Mouse (Mus musculus) heart, embryonic 14.5 days (tissue): ENCODE measurements around the gene Gm49711. TPM values are rescaled to one million over a fixed set of nuclear protein-coding genes. Genes with fewer than 3 reads are reported as not detected.

ENCODE experiments used
- ATAC-seq: fragments of 200-750 bp; cut with Nextera tagmentation; 2 replicates; pipeline ENCODE4 v1.8.0; 2017; ENCODE audit warnings: low read depth, moderate TSS enrichment; ENCODE audit not compliant: insufficient number of reproducible peaks, insufficient read depth, low FRiP score
- H3K27ac ChIP-seq, 2 experiments: fragments of 200-500 bp in 1 of 2; fragments of 300-500 bp in 1 of 2; sonication (generic) in 1 of 2; replicated peaks in 1 of 2; 2 replicates each; pipeline ENCODE4 v1.5.1; 2012 to 2014; ENCODE audit warnings: low read depth in 2 of 2, low read length in 2 of 2, control low read depth in 1 of 2, mild to moderate bottlenecking in 1 of 2, mixed read lengths in 1 of 2; ENCODE audit not compliant: control insufficient read depth in 1 of 2, insufficient read depth in 1 of 2
- H3K27me3 ChIP-seq: fragments of 300-500 bp; sonication (generic); 2 replicates; pipeline ENCODE4 v1.6.1; 2014; ENCODE audit warnings: mild to moderate bottlenecking, low read length, control low read depth; ENCODE audit not compliant: control insufficient read depth, insufficient read depth
- H3K36me3 ChIP-seq: fragments of 300-500 bp; sonication (generic); 2 replicates; pipeline ENCODE4 v1.6.1; 2014; ENCODE audit warnings: mild to moderate bottlenecking, control low read depth, low read length, mixed read lengths; ENCODE audit not compliant: control insufficient read depth, insufficient read depth
- H3K4me1 ChIP-seq, 2 experiments: fragments of 200-500 bp in 1 of 2; fragments of 300-500 bp in 1 of 2; sonication (generic) in 1 of 2; 2 replicates each; pipeline ENCODE4 v1.6.1; 2012 to 2014; ENCODE audit warnings: low read length in 2 of 2, control low read depth in 1 of 2, mixed read lengths in 1 of 2; ENCODE audit not compliant: control insufficient read depth in 2 of 2, insufficient read depth in 2 of 2
- H3K4me2 ChIP-seq: fragments of 300-500 bp; sonication (generic); 2 replicates; pipeline ENCODE4 v1.6.1; 2014; ENCODE audit warnings: mild to moderate bottlenecking, low read length
- H3K4me3 ChIP-seq, 2 experiments: fragments of 200-500 bp in 1 of 2; fragments of 300-500 bp in 1 of 2; sonication (generic) in 1 of 2; 2 replicates each; pipeline ENCODE4 v1.5.1; 2012 to 2014; ENCODE audit warnings: low read length in 2 of 2, mild to moderate bottlenecking in 2 of 2, control low read depth in 1 of 2, low read depth in 1 of 2, moderate library complexity in 1 of 2; ENCODE audit not compliant: control insufficient read depth in 1 of 2, insufficient read depth in 1 of 2
- H3K9ac ChIP-seq: fragments of 300-500 bp; sonication (generic); 2 replicates; pipeline ENCODE4 v1.6.1; 2014; ENCODE audit warnings: mild to moderate bottlenecking, low read length
- H3K9me3 ChIP-seq: fragments of 300-500 bp; sonication (generic); 2 replicates; pipeline ENCODE4 v1.6.1; 2016; ENCODE audit warnings: low read length, control low read depth; ENCODE audit not compliant: control insufficient read depth
- WGBS: fragments of 180-500 bp; shearing (Covaris S2); extraction: QIAGEN DNeasy Blood & Tissue Kit; methylation state at CpG from one replicate; pipeline ENCODE4 v1.1.7; 2014; 5-methylcytosine and 5-hydroxymethylcytosine counted together
- polyA plus RNA-seq: library from polyadenylated mRNA; unstranded; fragments of >200 nt; fragmentation: Nextera tagmentation; extraction: Ambion mirVana; gene quantifications from 2 replicates; pipeline ENCODE4 v1.2.1, GENCODE M21; 2014

The Gm49711 gene
- polyA plus RNA-seq, 1 experiment from 2014 or later: not detected

DNA sequence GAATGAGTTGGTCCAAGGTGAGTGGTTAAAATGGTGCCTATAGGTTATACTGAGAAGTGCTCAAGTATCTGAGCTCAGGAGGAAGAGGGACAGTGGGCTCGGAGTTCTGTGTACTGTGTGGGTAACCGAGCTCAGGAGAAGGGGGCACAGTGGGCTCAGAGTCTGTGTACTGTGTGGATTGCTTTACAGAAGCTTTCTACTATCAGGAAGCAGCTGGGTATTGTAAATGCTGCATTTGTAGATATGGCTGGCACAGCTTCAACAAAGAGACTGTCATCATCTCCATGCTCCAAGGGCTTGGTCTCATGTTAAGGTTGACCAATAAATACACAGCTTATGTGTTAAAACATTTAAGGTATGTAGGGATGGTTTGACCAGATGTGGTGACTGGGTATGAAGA, 6.7 kb downstream of the Gm49711 start:
- no peak overlapping the region for H3K27ac ChIP-seq
- WGBS: 79% methylated on average over 2 of the region's 2 CpGs
- H3K4me3 ChIP-seq: no peak overlapping the region
- H3K9ac ChIP-seq: no peak overlapping the region
- peaks cover 0 to 11% of the 10 kb centered on the region in 2 experiments; a peak in 2 of 4 replicates for H3K4me1 ChIP-seq
- H3K36me3 ChIP-seq: peaks cover 85% of the 10 kb centered on the region
- H3K4me2 ChIP-seq: no peak overlapping the region
- ATAC-seq: no peak
- no peaks in the 10 kb centered on the region for H3K9me3 ChIP-seq
- H3K27me3 ChIP-seq: no peaks in the 10 kb centered on the region

DNA sequence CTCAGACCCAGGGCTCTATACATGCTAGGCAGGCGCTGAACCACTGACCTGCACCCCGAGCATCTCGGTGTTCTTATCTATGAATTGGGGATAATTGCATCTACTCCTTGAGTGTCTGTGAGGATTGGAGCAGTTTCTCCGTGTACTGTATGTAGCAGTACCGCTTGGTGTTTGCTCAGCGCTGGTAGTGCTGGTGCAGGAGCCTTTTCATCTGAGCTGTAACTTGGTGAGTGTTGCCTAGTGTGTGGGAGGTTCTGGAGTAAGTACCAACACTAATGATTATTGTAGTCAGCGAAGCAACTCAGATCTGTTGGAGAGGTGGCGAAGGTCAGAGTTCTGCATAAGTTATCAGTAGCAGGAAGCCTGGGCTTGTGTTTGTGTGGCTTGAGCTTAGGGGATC, 12.2 kb downstream of the Gm49711 start:
- H3K9ac ChIP-seq: no peak overlapping the region
- WGBS: 80% methylated on average over 8 of the region's 8 CpGs
- no peak overlapping the region for H3K27ac ChIP-seq
- no peaks in the 10 kb centered on the region for H3K9me3 ChIP-seq
- no peaks in the 10 kb centered on the region for H3K27me3 ChIP-seq
- no peak overlapping the region for H3K4me2 ChIP-seq
- no peak for ATAC-seq
- H3K4me1 ChIP-seq: no peaks in the 10 kb centered on the region
- H3K36me3 ChIP-seq: peaks cover 68% of the 10 kb centered on the region
- H3K4me3 ChIP-seq: no peak overlapping the region

DNA sequence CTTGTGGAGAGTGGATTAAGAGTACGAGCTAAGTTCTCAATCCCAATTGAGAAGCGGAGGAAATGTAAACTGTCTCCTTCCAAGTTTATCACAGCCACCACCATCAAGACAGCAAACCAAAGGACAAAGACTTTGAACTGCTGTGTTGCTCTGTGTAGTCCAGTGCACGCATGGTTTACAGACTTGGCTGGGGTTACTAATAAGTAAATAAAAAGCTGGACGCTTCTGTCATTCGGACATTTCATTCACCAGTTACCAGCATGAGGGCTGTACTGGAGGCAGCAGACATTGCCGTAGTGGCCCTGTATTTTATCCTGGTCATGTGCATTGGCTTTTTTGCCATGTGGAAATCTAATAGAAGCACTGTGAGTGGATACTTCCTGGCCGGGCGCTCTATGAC, 18.7 kb downstream of the Gm49711 start:
- H3K4me1 ChIP-seq: no peaks in the 10 kb centered on the region
- peaks cover 41% of the 10 kb centered on the region for H3K36me3 ChIP-seq
- no peak overlapping the region for H3K4me3 ChIP-seq
- no peak overlapping the region for H3K9ac ChIP-seq
- 95% methylated on average over 8 of the region's 8 CpGs for WGBS
- no peak overlapping the region for H3K27ac ChIP-seq
- H3K27me3 ChIP-seq: no peaks in the 10 kb centered on the region
- no peak overlapping the region for H3K4me2 ChIP-seq
- no peaks in the 10 kb centered on the region for H3K9me3 ChIP-seq
- ATAC-seq: no peak

DNA sequence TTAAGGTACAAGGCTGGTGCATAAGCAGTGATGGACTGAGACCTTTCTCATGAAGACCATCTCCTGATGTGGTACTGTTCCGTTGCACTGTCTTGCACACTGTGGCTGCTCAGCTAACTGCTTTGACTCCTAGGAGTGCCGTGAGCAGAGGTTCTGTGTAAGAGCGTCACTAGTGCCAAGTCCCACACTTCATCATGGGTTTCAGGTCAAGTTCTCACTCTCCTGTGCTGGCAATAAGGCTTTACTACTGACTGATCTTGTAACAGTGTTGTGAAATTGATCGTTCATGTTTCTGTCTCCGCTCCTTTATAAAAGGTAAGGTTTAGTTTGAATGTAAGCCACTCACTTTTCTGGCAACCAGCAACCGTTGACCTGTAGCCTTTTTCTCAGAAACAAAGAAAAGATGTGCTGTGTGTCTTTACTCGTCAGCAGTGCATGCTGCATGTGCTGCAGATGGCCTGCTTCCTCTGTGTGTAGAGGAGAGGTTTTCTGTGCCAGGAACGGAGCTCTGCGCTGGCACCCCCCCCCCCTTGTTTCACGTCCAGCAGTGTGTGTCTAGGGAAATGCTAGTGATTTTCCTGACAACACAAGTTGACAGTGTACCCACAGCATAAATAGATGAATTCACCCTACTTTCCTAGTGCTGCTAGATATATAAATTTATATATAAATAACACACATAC, 25.8 kb downstream of the Gm49711 start:
- WGBS: 82% methylated on average over 10 of the region's 10 CpGs
- Histone ChIP-seq H3K27ac (no peak overlapping the region), H3K9ac (no peak overlapping the region), H3K4me2 (no peak overlapping the region), H3K4me1 (no peaks in the 10 kb centered on the region), H3K27me3 (no peaks in the 10 kb centered on the region), H3K4me3 (no peak overlapping the region), H3K36me3 (peaks cover 16% of the 10 kb centered on the region), H3K9me3 (no peaks in the 10 kb centered on the region)
- no peak for ATAC-seq

DNA sequence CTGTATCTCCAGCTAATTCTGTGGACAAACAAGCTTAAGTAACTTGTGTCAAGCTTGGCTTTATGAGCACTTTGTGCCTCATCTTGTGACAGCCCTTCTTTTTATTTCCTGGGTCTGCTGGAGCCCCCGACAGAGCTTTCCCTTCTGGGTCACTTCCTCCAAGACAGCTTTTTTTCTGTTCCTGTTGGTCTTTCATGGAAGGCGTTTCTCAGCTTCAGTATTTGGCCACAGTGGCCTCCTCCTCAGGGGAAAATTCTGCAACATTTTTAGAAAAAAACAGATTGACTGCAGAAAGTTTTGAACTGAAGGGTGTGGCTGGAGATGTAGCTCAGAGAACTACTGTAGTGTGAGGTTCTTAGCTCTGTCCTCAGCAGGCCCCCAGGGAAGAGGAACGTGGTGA, 31.1 kb downstream of the Gm49711 start:
- ATAC-seq: no peak
- Histone ChIP-seq H3K27me3 (no peaks in the 10 kb centered on the region), H3K4me2 (no peak overlapping the region), H3K9me3 (no peaks in the 10 kb centered on the region), H3K36me3 (0 out of 2 replicates have a peak, but pooled peaks cover 2% of the 10 kb centered on the region), H3K9ac (no peak overlapping the region), H3K4me1 (no peaks in the 10 kb centered on the region), H3K27ac (no peak overlapping the region), H3K4me3 (no peak overlapping the region)
- 83% methylated on average over 3 of the region's 3 CpGs for WGBS

DNA sequence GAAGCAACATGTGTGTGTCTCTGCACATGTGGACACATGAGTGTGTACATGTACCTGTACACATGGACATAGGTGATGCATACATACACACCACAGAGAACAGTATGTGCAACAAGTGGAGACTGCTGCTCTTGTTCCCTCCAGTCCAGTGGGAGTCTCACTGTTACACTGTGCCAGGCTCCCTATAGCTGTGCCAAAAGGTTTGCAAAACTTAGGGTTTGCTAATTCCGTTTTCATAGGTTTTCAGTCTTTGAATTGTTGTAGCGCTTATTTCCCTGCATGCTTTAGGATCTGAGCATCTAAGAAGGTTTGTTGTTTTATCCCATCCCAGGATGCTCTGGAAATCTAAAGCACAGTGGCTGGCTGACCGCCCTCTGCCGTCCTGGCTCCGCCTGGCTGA, 33.8 kb downstream of the Gm49711 start:
- ATAC-seq: no peak
- H3K4me2 ChIP-seq: no peak overlapping the region
- 75% methylated on average over 5 of the region's 5 CpGs for WGBS
- no peaks in the 10 kb centered on the region for H3K9me3 ChIP-seq
- H3K36me3 ChIP-seq: 0 out of 2 replicates have a peak, but pooled peaks cover 7% of the 10 kb centered on the region
- H3K27ac ChIP-seq: no peak overlapping the region
- no peak overlapping the region for H3K9ac ChIP-seq
- no peaks in the 10 kb centered on the region for H3K27me3 ChIP-seq
- no peaks in the 10 kb centered on the region for H3K4me1 ChIP-seq
- no peak overlapping the region for H3K4me3 ChIP-seq

DNA sequence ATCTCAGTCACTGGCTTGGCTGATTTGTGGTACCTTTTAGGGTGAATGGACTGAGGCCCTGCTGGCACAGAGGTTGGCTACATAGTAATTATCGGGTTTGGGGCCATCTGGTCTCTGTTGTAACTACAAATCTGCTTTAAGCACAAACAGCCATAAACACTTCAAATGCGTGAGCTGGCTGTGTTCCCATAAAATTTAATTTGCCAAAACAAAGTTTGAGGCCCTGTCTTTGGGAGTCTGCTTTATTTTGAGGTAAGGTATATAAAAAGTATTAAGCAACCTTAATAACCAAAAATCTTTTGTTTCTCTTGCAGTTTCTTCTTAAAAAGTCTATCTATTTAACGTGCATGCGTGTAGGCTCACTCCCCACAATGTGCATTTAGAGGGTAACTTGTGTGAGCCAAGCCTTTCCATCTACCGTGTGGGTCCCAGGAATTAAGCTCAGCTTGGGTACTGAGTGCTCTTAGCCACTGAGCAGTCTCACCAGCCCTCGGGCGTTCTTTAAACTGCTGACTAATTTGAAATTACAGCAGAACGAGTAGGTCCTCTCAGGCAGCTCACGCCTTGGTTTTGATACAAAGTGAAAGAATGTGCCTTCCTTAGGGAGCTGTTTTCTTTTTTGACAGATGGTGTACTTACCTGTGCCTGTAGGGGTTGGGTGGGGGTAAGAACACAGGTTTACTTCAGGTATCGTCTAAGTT, 40.4 kb downstream of the Gm49711 start:
- WGBS: 84% methylated on average over 10 of the region's 10 CpGs
- Histone ChIP-seq H3K4me2 (no peak overlapping the region), H3K4me1 (peaks cover under 1 to 2% of the 10 kb centered on the region in 2 experiments; a peak in 2 of 4 replicates), H3K27me3 (no peaks in the 10 kb centered on the region), H3K9ac (no peak overlapping the region), H3K4me3 (no peak overlapping the region), H3K36me3 (peaks cover 32% of the 10 kb centered on the region), H3K9me3 (no peaks in the 10 kb centered on the region), H3K27ac (no peak overlapping the region)
- no peak for ATAC-seq
